Mouse (Mus musculus) ovary, adult 10 weeks (tissue): ENCODE data around the gene Usp17ld. TPM values are rescaled to one million over a fixed set of nuclear protein-coding genes. Genes with fewer than 3 reads are reported as not detected.

Source experiments
- polyA plus RNA-seq: library from polyadenylated mRNA; stranded (reverse); fragments of 350-450 nt; fragmentation: Illumina TruSeq; extraction: RNeasy Lipid Tissue Mini Kit (QIAGEN cat#74804); gene quantifications from one replicate; pipeline ENCODE4 v1.2.3, GENCODE M21; 2014

Usp17ld gene
- polyA plus RNA-seq, result not detected

GRCm38 (mm10) chr7:103252405-103252804, at the start of gene Usp17ld:
TSS of gene Usp17ld (minus strand) at chr7:103252505.

GRCm38 (mm10) chr7:103216696-103217095, 35.6 kb downstream of the Usp17ld start, which contains the start of gene Olfr594:
TSS of gene Olfr594 (plus strand) at chr7:103216996.

GRCm38 (mm10) chr7:103211562-103211961, 40.7 kb downstream of the Usp17ld start, which contains the start of gene Olfr593:
TSS of gene Olfr593 (plus strand) at chr7:103211862.

Other genes with a start within 250 kb of the Usp17ld start
- not detected for gene Olfr582, start 214.5 kb downstream of the Usp17ld start, polyA plus RNA-seq
- gene Olfr583, start 201.2 kb downstream of the Usp17ld start, polyA plus RNA-seq, result not detected
- gene Olfr584, start 170.6 kb downstream of the Usp17ld start, polyA plus RNA-seq, result not detected
- gene Olfr585, start 154.8 kb downstream of the Usp17ld start, polyA plus RNA-seq, result not detected
- not detected for gene Olfr586, start 126.9 kb downstream of the Usp17ld start, polyA plus RNA-seq
- not detected for gene Olfr588-ps1, start 111.6 kb downstream of the Usp17ld start, polyA plus RNA-seq
- gene Olfr589, start 96.1 kb downstream of the Usp17ld start, polyA plus RNA-seq, result not detected
- gene Olfr591, start 74.2 kb downstream of the Usp17ld start, polyA plus RNA-seq, result not detected
- gene Olfr592, start 67.7 kb downstream of the Usp17ld start, polyA plus RNA-seq, result not detected
- gene Olfr593, start 40.6 kb downstream of the Usp17ld start, polyA plus RNA-seq, result not detected
- not detected for gene Olfr594, start 35.5 kb downstream of the Usp17ld start, polyA plus RNA-seq
- not detected for gene Olfr596, start 53.1 kb upstream of the Usp17ld start, polyA plus RNA-seq
- gene Olfr597, start 63.8 kb upstream of the Usp17ld start, polyA plus RNA-seq, result not detected
- not detected for gene Olfr598, start 71.1 kb upstream of the Usp17ld start, polyA plus RNA-seq
- gene Olfr599, start 83.4 kb upstream of the Usp17ld start, polyA plus RNA-seq, result not detected
- gene Olfr600, start 97.2 kb upstream of the Usp17ld start, polyA plus RNA-seq, result not detected
- gene Olfr601, start 110.2 kb upstream of the Usp17ld start, polyA plus RNA-seq, result not detected
- gene Olfr603, start 133.7 kb upstream of the Usp17ld start, polyA plus RNA-seq, result not detected
- not detected for gene Usp17lc, start 162.6 kb upstream of the Usp17ld start, polyA plus RNA-seq
- not detected for gene Olfr605, start 192.9 kb upstream of the Usp17ld start, polyA plus RNA-seq
- not detected for gene Olfr606, start 196.5 kb upstream of the Usp17ld start, polyA plus RNA-seq
- not detected for gene Olfr607, start 211.6 kb upstream of the Usp17ld start, polyA plus RNA-seq
- gene Olfr608, start 217.4 kb upstream of the Usp17ld start, polyA plus RNA-seq, result not detected
- gene Olfr609, start 245.6 kb upstream of the Usp17ld start, polyA plus RNA-seq, result not detected